Mouse (Mus musculus): ENCODE measurements at regions not wholly inside any gene's neighbourhood (a gene's known extent, or its start where the extent isn't known, plus 50 kb on each side); places are given as distances from the start of the nearest gene placed in this dataset.

- no peak for DNase-seq
These were observed 693.2 kb downstream of the Basp1 start for GRCm38 (mm10) chr15:24720346-24720745.

GRCm38 (mm10) chr15:24682167-24682566 lies 731.4 kb downstream of the Basp1 start:
- DNase-seq = no peak

- DNase-seq = no peak
These were observed 764.6 kb downstream of the Basp1 start for GRCm38 (mm10) chr15:24648938-24649337.

GRCm38 (mm10) chr15:24635620-24636019 lies 777.9 kb downstream of the Basp1 start:
- DNase-seq = no peak

GRCm38 (mm10) chr15:24596242-24596641 lies 817.3 kb downstream of the Basp1 start:
- peak; percentile 21 to 35 for DNase-seq

GRCm38 (mm10) chr15:24588943-24589342 lies 824.6 kb downstream of the Basp1 start:
- peak; percentile 21 to 54 for DNase-seq

GRCm38 (mm10) chr15:24566981-24567380 lies 846.6 kb downstream of the Basp1 start:
- no peak for DNase-seq

GRCm38 (mm10) chr15:24556806-24557205 lies 856.8 kb downstream of the Basp1 start:
- DNase-seq = no peak

- no peak for DNase-seq
These were observed 863.5 kb downstream of the Basp1 start for GRCm38 (mm10) chr15:24550108-24550507.

- DNase-seq = no peak
These were observed 883.5 kb downstream of the Basp1 start for GRCm38 (mm10) chr15:24530065-24530464.

GRCm38 (mm10) chr15:24527379-24527778 lies 886.2 kb downstream of the Basp1 start:
- DNase-seq = peak in 1 of 2 experiments; percentile 5

- no peak for DNase-seq
These were observed 899.6 kb downstream of the Basp1 start for GRCm38 (mm10) chr15:24513926-24514325.

GRCm38 (mm10) chr15:24501907-24502559 lies 911.5 kb downstream of the Basp1 start:
- DNase-seq = no peak

- no peak for DNase-seq
These were observed 927.3 kb downstream of the Basp1 start for GRCm38 (mm10) chr15:24486235-24486634.

GRCm38 (mm10) chr15:24468239-24468638 lies 945.3 kb downstream of the Basp1 start:
- no peak for DNase-seq

GRCm38 (mm10) chr15:24457726-24458125 lies 955.8 kb downstream of the Basp1 start:
- no peak for DNase-seq

- no peak for DNase-seq
These were observed 980.5 kb downstream of the Basp1 start for GRCm38 (mm10) chr15:24433083-24433482.

GRCm38 (mm10) chr15:24429154-24429553 lies 984.4 kb downstream of the Basp1 start:
- DNase-seq = no peak

- DNase-seq = no peak
These were observed 991.1 kb downstream of the Basp1 start for GRCm38 (mm10) chr15:24422333-24422942.

GRCm38 (mm10) chr15:24419736-24420135 lies 993.8 kb downstream of the Basp1 start:
- DNase-seq = peak in 1 of 2 experiments; percentile 4

- DNase-seq = no peak
These were observed 994.4 kb downstream of the Basp1 start for GRCm38 (mm10) chr15:24419186-24419585.

- DNase-seq = peak; percentile 39 to 45
These were observed 1005.9 kb downstream of the Basp1 start for GRCm38 (mm10) chr15:24407691-24408090.

GRCm38 (mm10) chr15:24405305-24405704 lies 1008.3 kb downstream of the Basp1 start:
- DNase-seq = no peak

- peak in 1 of 2 experiments; percentile 2 for DNase-seq
These were observed 1013.5 kb downstream of the Basp1 start for GRCm38 (mm10) chr15:24400088-24400487.
